Mouse (Mus musculus) urinary bladder, adult 2 months (tissue): Measurements from ENCODE around the gene Igsf11. TPM values are rescaled to one million over a fixed set of nuclear protein-coding genes. Genes with fewer than 3 reads are reported as not detected.
"Not testable (repeated sequence)": the region's sequence is repeated elsewhere in the genome, so short reads cannot be mapped to it uniquely, and the experiment has no call there.

Experiments used
- DNase-seq: peaks from one replicate; pipeline ENCODE4 v3.0.0; 2022; ENCODE audit warnings: low spot score
- polyA plus RNA-seq: library from polyadenylated mRNA; depleted of rRNA; stranded (reverse); fragments of >200 nt; gene quantifications from 2 replicates; pipeline ENCODE4 v1.2.3, GENCODE M21; 2012

The Igsf11 gene
- polyA plus RNA-seq, 1 experiment: 0.89 TPM

DNA sequence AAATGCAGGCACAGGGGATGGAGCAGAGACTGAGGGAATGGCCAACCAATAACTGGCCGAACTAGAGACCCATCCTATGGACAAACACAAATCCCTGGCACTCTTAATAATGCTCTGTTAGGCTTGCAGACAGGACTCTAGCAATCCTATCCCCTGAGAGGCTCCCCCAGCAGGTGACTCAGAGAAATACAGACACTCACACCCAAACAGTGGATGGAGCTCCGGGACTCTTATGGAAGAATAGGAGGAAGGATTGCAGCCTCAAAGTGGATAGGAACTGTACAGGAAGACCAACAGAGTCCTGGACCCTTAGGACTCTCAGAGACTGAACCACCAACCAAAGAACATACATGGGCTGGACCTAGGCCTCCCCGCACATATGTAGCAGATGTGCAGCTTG, 91.4 kb downstream of the Igsf11 start:
- DNase-seq: not testable (repeated sequence)

DNA sequence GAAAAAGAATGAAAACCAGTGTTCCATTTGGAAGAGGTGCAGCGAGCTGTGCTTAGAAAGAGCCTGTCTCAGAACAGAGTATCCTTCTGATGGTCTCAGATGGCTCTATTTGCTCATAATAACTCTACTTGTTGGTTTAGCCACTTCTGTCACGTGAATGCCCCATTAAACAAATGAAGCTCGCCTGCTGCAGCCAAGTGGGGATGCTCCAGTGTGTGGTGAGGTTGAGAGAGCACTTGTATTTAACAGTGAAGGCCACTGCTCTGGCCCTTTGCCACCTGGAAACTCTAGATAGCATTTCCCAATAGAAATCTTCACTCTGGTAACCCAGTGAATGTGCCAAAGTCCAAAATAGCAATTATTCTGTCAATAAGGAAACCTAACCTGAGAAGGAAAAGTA, 92.9 kb downstream of the Igsf11 start:
- DNase-seq: no peak

DNA sequence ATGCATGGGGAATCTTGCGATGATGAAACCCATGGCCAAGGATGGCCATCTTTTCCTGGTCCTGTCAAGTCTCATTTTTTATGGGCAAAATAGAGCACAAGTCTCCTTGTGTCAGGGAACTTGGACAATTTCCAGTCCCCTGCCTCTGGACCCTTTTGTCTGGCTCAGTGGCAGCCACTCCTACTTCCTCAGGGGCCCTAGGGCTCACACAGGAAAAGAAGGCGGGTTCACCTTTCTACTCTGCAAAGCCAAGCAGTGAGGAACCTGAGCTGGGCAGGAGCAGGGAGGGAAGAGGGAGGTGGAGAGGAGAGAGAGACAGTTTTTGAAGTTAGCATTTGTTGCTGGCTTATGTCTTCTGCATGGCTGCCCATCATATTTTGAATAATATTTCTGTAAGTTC, 93.9 kb downstream of the Igsf11 start:
- DNase-seq: no peak

DNA sequence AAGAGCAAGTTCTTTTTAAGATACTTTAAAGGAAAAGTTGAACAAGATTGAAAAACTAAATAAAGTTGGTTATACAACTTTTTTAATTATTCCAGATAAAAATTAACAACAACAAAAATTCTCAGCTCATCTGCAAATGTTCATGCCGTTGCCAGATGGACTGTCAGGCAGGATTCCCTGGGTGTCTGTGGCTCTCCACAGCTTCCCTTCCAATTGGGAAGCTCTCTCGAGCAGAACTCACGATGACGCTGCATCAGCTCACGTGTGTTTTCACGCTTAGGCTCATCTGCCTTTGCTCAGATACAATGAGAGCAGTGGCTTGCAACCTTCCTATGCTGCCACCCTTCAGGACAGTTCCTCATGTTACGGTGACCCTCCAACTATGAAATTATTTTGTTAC, 101.2 kb downstream of the Igsf11 start:
- no peak for DNase-seq

DNA sequence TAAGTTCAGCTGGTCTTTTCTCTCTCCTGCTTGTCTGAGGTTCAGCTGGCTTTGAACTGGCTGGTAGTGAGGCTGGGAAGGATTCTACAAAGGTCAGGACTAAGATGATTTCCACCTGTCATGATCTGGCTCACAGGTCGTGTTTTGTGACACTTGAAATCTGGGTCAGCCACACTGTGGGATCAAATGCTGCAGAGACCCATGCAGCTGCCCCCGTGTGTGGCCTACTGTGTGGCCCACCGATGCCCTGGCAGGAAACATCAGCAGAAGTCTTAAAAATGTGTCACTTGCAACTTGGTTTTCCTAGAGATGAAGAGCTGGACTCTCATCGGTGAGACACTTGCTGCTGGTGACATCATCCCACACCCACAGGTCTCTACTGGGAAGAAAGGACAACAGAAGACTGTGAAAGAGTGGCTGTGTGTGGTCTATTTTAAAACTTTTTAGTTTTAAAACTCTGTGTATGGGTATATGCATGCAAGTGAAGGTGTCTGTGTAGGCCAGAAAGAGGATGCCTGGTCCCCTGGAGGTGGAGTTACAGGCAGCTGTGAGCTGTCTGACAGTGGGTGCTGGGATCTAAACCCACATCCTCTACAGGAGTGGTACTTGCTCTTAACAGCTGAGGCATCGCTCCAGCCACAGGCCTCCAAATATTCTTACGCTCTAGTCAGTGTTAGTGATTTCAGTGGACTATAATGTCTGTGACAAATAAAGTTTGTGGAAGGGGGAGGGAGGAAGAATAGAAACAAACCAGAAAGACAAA, 106.2 kb downstream of the Igsf11 start:
- DNase-seq: no peak

DNA sequence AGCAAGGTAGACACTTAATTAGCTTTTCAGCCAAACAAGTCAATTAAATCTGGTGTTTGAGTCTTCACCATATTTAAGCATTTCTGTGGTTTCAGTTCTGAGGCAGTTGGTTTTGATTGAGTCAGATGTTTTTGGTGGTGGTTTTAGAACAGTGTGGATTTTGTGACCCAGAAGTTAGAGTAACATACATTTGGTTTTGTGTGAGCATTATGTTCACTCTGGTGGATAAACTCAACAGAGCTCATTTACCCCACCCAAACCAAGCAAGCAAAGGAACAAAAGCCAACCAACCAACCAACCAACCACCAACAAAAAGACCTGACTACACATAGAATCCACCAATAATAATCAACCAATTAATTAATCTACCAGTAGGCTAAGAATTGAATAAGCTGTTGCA, 106.8 kb downstream of the Igsf11 start:
- no peak for DNase-seq

DNA sequence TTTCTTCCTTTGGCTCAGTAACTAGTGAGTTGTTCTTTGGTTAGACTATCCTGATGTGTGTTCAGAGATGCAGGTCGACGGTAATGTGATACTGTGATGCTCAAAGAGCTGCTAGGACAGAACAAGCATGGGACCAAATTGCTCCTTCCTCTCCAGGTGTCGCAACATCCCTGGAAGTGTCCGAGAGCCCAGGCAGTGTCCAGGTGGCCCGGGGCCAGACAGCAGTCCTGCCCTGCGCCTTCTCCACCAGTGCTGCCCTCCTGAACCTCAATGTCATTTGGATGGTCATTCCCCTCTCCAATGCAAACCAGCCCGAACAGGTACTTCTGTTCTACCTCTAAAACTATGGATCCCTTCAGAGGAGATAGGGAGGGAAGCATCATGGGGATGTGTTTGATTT, 114.5 kb downstream of the Igsf11 start:
- no peak for DNase-seq

DNA sequence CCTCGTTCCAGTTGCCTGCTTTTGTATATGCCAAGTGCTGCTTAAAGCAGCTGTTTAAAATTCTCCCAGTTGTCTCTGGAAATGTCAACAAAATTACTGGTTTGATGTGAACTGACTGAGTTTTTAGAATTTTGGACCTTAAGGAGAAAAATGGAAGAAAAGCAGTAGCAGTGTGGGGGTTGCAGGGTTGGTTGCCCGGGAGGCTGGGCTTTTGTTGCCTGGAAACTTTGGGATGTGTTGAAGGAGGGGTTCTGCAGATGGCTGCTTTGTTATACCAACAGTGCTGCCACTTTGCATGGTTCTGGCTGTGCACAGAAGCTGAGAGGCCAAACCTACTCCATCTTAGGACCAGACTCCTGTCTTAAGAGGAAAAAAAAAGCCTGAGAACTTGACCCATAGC, 127.0 kb downstream of the Igsf11 start:
- no peak for DNase-seq

DNA sequence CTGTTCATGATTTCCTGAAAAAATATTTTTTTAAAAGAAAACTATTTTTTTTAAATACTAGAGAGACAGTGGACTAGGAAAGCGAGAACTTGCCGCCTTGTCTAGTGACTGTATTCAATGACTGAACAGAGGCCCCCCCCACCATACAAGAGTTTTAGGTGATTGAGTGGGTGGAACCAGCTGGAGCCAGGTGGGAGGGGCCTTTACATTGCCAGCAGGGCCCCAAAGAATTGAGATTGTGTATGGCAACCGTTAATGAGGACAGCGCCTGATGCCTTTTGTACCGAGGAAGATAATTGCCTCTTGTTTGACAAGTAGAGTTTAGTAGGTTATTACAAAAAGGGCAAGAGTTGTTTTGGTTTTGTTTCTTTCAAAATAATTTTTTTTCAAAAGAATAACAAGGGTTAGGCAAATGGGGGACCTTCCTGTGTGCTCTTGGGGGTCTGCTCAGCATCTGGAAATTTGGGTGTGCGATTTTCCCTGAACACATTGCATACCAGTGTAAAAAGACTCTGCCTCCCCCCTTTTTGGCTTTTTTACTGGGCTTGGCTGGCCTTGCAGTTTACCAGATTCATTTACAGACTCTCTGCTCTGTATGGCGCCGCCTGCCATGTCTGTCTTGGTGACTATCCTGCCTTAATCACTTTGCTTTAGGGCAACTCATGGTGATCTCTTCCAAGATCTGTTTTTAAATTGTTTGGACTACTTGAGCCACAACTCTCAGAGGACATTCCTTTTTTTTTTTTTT, 133.7 kb downstream of the Igsf11 start:
- no peak for DNase-seq

DNA sequence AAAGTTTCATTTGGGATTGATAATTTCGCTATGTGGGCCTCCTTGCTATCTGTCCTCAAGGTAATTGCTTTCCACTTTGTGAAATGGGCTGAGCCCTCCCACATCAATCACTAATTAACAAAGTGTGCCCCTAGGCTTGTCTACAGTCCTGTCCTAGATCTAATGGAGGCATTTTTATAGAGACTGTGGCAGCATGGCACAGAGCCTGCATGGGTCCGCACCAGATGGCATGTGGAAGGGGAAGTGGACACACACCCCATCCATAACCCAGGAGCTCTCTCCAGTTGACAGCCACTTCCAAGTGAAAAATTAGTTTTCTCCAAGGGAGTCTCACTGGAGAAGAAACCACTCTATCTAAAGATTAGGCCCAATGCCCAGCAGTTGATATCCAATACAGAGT, 138.9 kb downstream of the Igsf11 start:
- no peak for DNase-seq

DNA sequence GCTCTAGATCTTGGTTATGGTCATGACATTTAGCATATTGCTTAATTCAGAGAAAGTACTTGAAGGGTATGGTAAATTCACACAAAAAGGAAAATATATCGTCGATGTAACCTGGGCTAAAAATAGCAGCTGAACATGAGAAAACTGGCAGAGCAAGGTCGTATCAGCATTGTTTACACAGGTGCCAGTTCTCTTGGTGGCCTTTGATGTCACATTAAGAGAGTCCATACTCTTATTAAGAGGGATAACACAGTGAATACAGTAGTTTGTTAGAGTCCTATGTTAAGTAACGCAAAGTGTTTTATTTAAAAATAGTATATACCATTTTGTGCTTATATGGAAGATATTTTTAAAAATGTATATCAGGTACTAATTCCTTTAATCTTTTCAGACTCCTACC, 144.8 kb downstream of the Igsf11 start:
- DNase-seq: no peak

DNA sequence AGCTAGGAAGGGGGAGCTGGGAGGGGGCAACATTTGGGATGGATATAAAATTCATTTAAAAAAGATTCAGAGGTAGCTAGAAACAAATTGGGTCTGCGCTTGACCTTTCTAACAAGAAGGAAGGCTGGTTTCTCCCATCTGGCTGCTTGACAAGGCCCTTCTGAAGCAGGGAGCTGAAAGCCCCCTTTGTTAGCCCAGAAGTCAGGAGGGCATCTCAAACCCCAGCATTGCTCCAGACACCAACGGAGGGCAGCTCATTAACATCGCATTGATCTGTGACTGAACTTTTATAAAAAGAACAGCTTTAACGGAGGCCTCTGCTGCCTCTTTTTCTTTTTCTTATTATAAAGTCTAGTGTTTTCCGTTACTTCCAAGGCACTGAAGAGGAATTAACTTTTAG, 151.9 kb downstream of the Igsf11 start:
- no peak for DNase-seq

DNA sequence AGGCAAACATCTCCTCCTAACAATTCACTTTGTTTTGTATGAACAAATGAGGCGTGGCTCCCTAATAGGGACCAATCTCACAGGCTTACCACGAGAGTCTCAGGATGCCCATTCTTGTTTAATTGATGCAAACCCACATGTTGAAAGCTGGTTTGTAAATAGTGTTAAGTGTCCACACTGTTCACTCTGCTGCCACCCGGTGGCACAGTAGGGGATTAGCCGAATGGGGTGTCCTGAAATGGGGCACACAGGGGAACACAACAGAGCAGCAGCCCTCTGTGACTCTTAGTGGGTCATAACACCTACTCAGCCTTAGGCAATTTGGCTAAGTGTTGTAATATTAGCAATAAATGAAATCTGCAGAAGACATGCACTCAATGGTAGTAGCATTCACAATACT, 156.4 kb downstream of the Igsf11 start:
- DNase-seq: no peak

DNA sequence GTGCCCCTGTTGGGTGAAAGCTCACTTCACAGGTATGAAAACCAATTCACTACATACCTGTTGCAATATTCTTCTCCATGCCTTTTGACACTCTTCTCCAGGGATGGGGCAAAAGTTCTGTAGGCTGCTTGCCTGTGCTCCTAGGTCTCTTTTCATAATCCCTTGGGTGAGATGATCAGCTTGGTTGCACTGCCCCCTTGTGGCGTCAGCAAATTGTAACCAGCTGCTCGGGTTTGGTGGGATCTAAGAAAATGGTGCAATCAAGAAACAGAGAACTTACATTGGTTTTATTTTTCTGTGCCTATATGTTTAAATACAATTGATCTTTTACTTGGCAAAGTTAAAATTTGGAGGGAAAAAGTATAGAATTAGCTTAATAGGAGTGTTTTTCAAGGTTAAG, 160.5 kb downstream of the Igsf11 start:
- no peak for DNase-seq

DNA sequence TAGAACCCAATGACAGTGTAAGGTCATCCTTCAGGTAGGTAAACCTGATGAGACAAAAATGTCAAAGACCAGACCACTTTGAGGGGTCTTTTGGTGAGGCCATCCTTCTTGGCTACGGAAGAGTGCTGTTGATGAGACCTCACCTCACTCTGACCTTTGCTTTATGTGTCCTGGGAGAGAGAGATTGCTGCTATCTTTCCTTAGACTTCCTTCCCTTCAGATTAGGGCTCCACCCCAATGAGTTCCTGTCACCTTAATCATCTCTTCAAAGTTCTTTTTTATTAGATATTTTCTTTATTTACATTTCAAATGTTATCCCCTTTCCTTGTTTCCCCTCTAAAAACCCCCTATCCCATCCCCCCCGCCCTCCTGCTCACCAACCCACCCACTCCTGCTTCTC, 161.3 kb downstream of the Igsf11 start:
- no peak for DNase-seq

DNA sequence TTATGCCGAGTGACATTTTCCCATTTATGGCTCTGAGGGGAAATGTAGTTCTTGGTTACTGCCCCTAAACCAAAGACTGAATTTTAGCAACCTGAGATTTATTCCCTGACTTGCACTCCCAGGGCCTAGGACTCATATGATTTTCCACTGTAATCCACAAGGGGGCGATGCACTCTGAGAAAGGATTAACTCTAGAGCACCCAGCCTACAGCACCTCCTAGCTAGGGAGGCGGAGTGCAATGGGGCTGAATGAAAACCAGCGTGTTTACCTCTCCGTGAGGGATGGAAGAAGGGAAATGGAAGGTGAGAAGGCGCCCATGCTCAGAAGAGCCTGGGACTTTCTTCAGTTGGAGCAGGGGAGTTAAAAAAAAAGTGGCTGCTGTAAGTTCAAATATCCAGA, 163.6 kb downstream of the Igsf11 start:
- no peak for DNase-seq

DNA sequence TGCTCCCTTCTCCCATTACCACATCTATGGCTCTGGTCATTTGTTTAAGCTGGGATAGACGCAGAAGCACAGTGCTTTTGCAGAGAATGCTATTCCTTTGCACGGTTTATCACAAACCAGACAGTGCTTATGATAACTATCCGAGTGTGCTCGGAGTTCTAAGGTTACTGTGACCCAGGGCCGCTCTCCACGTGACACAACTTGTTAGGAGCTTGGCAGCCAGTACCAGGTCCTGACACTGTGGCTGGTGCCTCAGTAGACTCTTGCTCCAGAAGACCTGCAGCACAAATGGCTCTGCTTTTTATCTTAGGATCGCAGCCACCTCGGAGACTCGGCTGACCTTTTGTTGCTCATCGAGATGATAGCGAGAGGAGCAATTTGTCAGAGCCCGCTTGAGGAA, 164.5 kb downstream of the Igsf11 start:
- DNase-seq: no peak

DNA sequence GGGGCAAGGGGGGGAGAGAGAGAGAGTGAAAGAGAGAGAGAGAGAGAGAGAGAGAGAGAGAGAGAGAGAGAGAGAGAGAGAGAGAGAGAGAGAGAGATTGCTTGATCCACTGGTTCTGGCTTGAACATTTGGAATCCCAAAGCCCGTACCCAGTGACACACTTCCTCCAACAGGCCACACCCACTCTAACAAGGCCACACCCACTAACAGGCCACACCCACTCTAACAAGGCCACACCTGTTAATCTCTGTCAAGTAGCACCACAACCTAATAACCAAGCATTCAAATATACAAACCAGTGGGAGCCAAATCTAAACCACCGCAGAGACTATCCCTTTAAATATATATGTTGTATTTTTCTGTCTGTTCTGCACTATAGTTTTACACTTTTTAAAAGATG, 166.4 kb downstream of the Igsf11 start:
- DNase-seq: no peak

DNA sequence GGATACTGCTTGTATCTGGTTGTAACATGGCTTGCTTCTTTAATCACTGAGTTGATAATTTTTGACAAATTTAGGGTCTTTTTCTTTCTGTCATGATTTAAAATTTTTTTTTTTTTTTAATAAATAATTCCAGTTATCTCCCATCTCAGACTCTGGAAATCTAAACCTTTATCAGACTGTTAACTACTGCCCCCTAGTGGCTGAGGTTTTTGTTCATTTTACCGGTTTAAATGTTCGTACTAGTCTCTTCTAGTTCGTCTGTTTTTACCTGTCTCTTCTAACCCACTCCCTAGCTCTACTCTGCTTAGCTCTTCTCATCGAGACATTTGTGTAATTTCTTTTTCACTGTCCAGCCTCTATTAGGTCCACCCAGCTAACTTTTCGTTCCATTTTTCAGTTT, 170.1 kb downstream of the Igsf11 start:
- no peak for DNase-seq

DNA sequence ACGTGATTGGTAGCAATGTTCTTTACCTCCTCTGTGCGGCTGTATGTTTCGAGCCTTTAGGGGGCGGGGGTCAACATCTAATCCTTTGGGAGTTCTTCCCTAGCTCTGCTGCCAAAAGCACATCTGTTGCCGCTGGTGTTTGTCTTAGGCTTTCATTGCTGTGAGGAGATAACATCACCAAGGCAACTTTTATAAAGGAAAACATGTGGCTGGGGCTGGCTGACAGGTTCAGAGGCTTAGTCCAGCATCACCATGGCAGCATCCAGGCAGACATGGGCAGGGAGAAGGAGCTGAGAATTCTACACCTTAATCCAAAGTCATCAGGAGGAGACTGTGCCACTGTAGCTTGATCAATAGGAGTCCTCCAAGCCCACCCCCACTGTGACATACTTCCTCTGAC, 173.1 kb downstream of the Igsf11 start:
- DNase-seq: no peak

DNA sequence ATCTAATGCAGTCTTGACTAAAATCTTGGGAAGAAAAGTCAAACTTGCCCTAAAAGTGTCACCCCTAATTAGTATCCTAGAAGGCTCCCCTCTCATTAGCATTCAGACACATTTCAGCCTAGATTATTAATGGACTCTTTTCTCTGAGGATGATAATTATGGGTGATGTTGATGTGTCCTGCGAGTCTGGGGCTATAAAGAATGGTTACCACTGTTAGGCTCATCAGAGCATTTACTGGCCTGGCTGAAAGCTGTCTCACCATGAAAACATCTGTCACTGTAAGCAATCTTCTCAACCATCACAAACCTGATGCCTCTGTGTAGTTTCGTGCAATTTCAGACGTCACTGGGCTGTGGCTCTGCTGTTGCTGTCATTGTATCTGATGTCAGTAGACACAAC, 179.0 kb downstream of the Igsf11 start:
- DNase-seq: no peak
